Mouse (Mus musculus) E14TG2a.4 (cell line): ENCODE measurements around the gene Il11ra1.

Source experiments
- CTCF ChIP-seq: conservative IDR thresholded peaks from 2 replicates; pipeline ENCODE4 v1.5.1; 2014; ENCODE audit warnings: low read length
- NANOG ChIP-seq: IDR thresholded peaks from 2 replicates; pipeline ENCODE4 v1.6.1; 2014; ENCODE audit warnings: borderline replicate concordance, low read length, mixed read lengths

GRCm38 (mm10) chr4:41726826-41727621, 27.2 kb downstream of the Il11ra1 start:
- no peak for TF ChIP-seq CTCF
- TF ChIP-seq NANOG = no peak
